Mouse (Mus musculus) ES-E14 (cell line): ENCODE measurements around the gene Gm28035.

Experiments used
- CHD2 ChIP-seq: IDR thresholded peaks from 2 replicates; pipeline ENCODE4 v1.6.1; 2014; ENCODE audit warnings: mild to moderate bottlenecking, low read depth, low read length, inconsistent platforms
- HCFC1 ChIP-seq: IDR thresholded peaks from 2 replicates; pipeline ENCODE4 v1.6.1; 2012; ENCODE audit warnings: low read length, inconsistent platforms, borderline replicate concordance; ENCODE audit not compliant: insufficient read depth
- MAFK ChIP-seq: IDR thresholded peaks from 2 replicates; pipeline ENCODE4 v1.6.1; 2014; ENCODE audit warnings: mild to moderate bottlenecking, low read depth, low read length, inconsistent platforms; ENCODE audit not compliant: insufficient read depth
- ZC3H11A ChIP-seq: IDR thresholded peaks from 2 replicates; pipeline ENCODE4 v1.6.1; 2012; ENCODE audit warnings: low read depth, mild to moderate bottlenecking, inconsistent platforms, low read length, borderline replicate concordance

GRCm38 (mm10) chr2:30235593-30235992 is 4.8 kb upstream of the Gm28035 start:
- TF ChIP-seq MAFK (no peak), ZC3H11A (no peak), HCFC1 (no peak), CHD2 (no peak)
